Mouse (Mus musculus) heart, postnatal 0 days (tissue): Measurements from ENCODE around the gene 1700030K09Rik. TPM values are rescaled to one million over a fixed set of nuclear protein-coding genes. Genes with fewer than 3 reads are reported as not detected.
A peak's percentile ranks its signal among the peaks of the same experiment; 100 is the strongest.

Source experiments
- ATAC-seq: fragments of 200-750 bp; cut with Nextera tagmentation; 2 replicates; pipeline ENCODE4 v1.8.0; 2017; ENCODE audit warnings: low read depth, moderate number of reproducible peaks, moderate library complexity; ENCODE audit not compliant: insufficient read depth
- DNase-seq: peaks from one replicate; pipeline ENCODE4 v3.0.0-alpha.2; 2016; ENCODE audit warnings: low spot score
- H3K27ac ChIP-seq: fragments of 300-500 bp; sonication (generic); 2 replicates; pipeline ENCODE4 v1.5.1; 2014; ENCODE audit warnings: low read depth, mild to moderate bottlenecking
- H3K27me3 ChIP-seq: fragments of 300-500 bp; sonication (generic); 2 replicates; pipeline ENCODE4 v1.6.1; 2014; ENCODE audit warnings: low read length, mixed read lengths; ENCODE audit not compliant: control insufficient read depth, insufficient read depth
- H3K36me3 ChIP-seq: fragments of 300-500 bp; sonication (generic); replicated peaks from 2 replicates; pipeline ENCODE4 v1.6.1; 2014; ENCODE audit warnings: low read length, mixed read lengths; ENCODE audit not compliant: control insufficient read depth, insufficient read depth
- H3K4me1 ChIP-seq: fragments of 300-500 bp; sonication (generic); 2 replicates; pipeline ENCODE4 v1.6.1; 2014; ENCODE audit warnings: antibody characterized with exemption; ENCODE audit not compliant: control insufficient read depth, insufficient read depth
- H3K4me2 ChIP-seq: fragments of 300-500 bp; sonication (generic); 2 replicates; pipeline ENCODE4 v1.6.1; 2014; ENCODE audit warnings: low read depth, mild to moderate bottlenecking, low read length, moderate library complexity
- H3K4me3 ChIP-seq: fragments of 300-500 bp; sonication (generic); 2 replicates; pipeline ENCODE4 v1.5.1; 2014; ENCODE audit warnings: low read depth, low read length
- H3K9ac ChIP-seq: fragments of 300-500 bp; sonication (generic); replicated peaks from 2 replicates; pipeline ENCODE4 v1.6.1; 2014; ENCODE audit warnings: low read depth, low read length, mixed read lengths
- H3K9me3 ChIP-seq: fragments of 300-500 bp; sonication (generic); replicated peaks from 2 replicates; pipeline ENCODE4 v1.6.1; 2016; ENCODE audit warnings: low read length; ENCODE audit not compliant: control insufficient read depth
- CTCF ChIP-seq: IDR thresholded peaks from 2 replicates; pipeline ENCODE4 v1.5.1; 2016; ENCODE audit warnings: antibody characterized with exemption, control low read depth, low read depth
- EP300 ChIP-seq: IDR thresholded peaks from 2 replicates; pipeline ENCODE4 v1.6.1; 2016; ENCODE audit warnings: antibody characterized with exemption, low read depth
- WGBS: fragments of 180-500 bp; shearing (Covaris S2); extraction: QIAGEN DNeasy Blood & Tissue Kit; methylation state at CpG from one replicate; pipeline ENCODE4 v1.1.7; 2014; 5-methylcytosine and 5-hydroxymethylcytosine counted together
- polyA plus RNA-seq: library from polyadenylated mRNA; unstranded; fragments of >200 nt; fragmentation: Nextera tagmentation; extraction: Ambion mirVana; gene quantifications from 2 replicates; pipeline ENCODE4 v1.2.1, GENCODE M21; 2015
- total RNA-seq: library from RNA; depleted of rRNA; stranded (reverse); fragments of >200 nt; gene quantifications from 2 replicates; pipeline ENCODE4 v1.2.3, GENCODE M21; 2014; ENCODE audit warnings: low replicate concordance

Gene 1700030K09Rik
- total and polyA plus RNA-seq, 2 experiments from 2014 or later: 5.7 to 10.8 TPM

- no peak overlapping the region for H3K27ac ChIP-seq
- peak; percentile 32 for TF ChIP-seq CTCF
- TF ChIP-seq EP300: no peak
- DNase-seq (no peak), ATAC-seq (no peak)
- no peaks in the 10 kb centered on the region for H3K9me3 ChIP-seq
- H3K4me1 ChIP-seq: peaks cover 30% of the 10 kb centered on the region
- H3K27me3 ChIP-seq: no peaks in the 10 kb centered on the region
- H3K36me3 ChIP-seq: no peaks in the 10 kb centered on the region
- no peak overlapping the region for H3K4me2 ChIP-seq
- H3K4me3 ChIP-seq: no peak overlapping the region
- WGBS: 45% methylated on average over 1 of the region's 1 CpGs
- no peak overlapping the region for H3K9ac ChIP-seq
These were observed 20.8 kb upstream of the 1700030K09Rik start for GRCm38 (mm10) chr8:72422926-72423325.

GRCm38 (mm10) chr8:72429676-72430075, 14.0 kb upstream of the 1700030K09Rik start:
- Histone ChIP-seq H3K27ac (no peak overlapping the region), H3K36me3 (no peaks in the 10 kb centered on the region)
- peak; percentile 34 for TF ChIP-seq CTCF
- no peak for TF ChIP-seq EP300

GRCm38 (mm10) chr8:72434952-72435351, 8.7 kb upstream of the 1700030K09Rik start:
- H3K4me2 ChIP-seq: no peak overlapping the region
- 1% methylated on average over 2 of the region's 2 CpGs for WGBS
- peak overlapping the region; percentile 63 for H3K27ac ChIP-seq
- no peaks in the 10 kb centered on the region for H3K36me3 ChIP-seq
- H3K9ac ChIP-seq: no peak overlapping the region
- peak; percentile 52 for DNase-seq
- H3K27me3 ChIP-seq: no peaks in the 10 kb centered on the region
- TF ChIP-seq EP300 (no peak), CTCF (no peak)
- no peak overlapping the region for H3K4me3 ChIP-seq
- H3K4me1 ChIP-seq: 0 out of 2 replicates have a peak, but pooled peaks cover 6% of the 10 kb centered on the region
- ATAC-seq: peak; percentile 87
- no peaks in the 10 kb centered on the region for H3K9me3 ChIP-seq

More at GRCm38 (mm10) chr8:72429676-72430075, 14.0 kb upstream of the 1700030K09Rik start:
- WGBS: 44% methylated on average over 13 of the region's 13 CpGs
- ATAC-seq (no peak), DNase-seq (no peak)
- no peak overlapping the region for H3K4me3 ChIP-seq
- no peaks in the 10 kb centered on the region for H3K27me3 ChIP-seq
- no peaks in the 10 kb centered on the region for H3K4me1 ChIP-seq
- H3K9ac ChIP-seq: no peak overlapping the region
- no peak overlapping the region for H3K4me2 ChIP-seq
- H3K9me3 ChIP-seq: no peaks in the 10 kb centered on the region

- H3K9ac ChIP-seq: no peak overlapping the region
- WGBS: 76% methylated on average over 8 of the region's 8 CpGs
These were observed 5.2 kb upstream of the 1700030K09Rik start for GRCm38 (mm10) chr8:72438248-72439015.

GRCm38 (mm10) chr8:72443994-72444350, 292 bp downstream of the 1700030K09Rik start:
- TF ChIP-seq EP300 (no peak), CTCF (no peak)
- WGBS: 40% methylated on average over 6 of the region's 6 CpGs
- no peak for ATAC-seq

More at GRCm38 (mm10) chr8:72438248-72439015, 5.2 kb upstream of the 1700030K09Rik start:
- ATAC-seq (no peak), DNase-seq (no peak)
- no peaks in the 10 kb centered on the region for H3K9me3 ChIP-seq
- H3K27ac ChIP-seq: no peak overlapping the region
- H3K4me1 ChIP-seq: peaks cover 9% of the 10 kb centered on the region
- H3K27me3 ChIP-seq: no peaks in the 10 kb centered on the region
- no peak overlapping the region for H3K4me2 ChIP-seq
- no peak for TF ChIP-seq CTCF
- no peak for TF ChIP-seq EP300
- no peak overlapping the region for H3K4me3 ChIP-seq
- H3K36me3 ChIP-seq: no peaks in the 10 kb centered on the region

More at GRCm38 (mm10) chr8:72443994-72444350, 292 bp downstream of the 1700030K09Rik start:
- Histone ChIP-seq H3K9me3 (no peaks in the 10 kb centered on the region), H3K4me3 (peak overlapping the region; percentile 42), H3K27me3 (no peaks in the 10 kb centered on the region), H3K4me2 (peak overlapping the region; percentile 48), H3K36me3 (peaks cover 1% of the 10 kb centered on the region; the same call in 1 of the 2 replicates), H3K27ac (0 out of 2 replicates have a peak overlapping the region, but pooled peaks have one; percentile 7), H3K4me1 (peaks cover 5% of the 10 kb centered on the region), H3K9ac (peak overlapping the region; percentile 38)
- no peak for DNase-seq
